Mouse (Mus musculus) heart, embryonic 10.5 days (tissue): ENCODE results near the gene Aqp5. TPM values are rescaled to one million over a fixed set of nuclear protein-coding genes. Genes with fewer than 3 reads are reported as not detected.

Experiments used
- DNase-seq: peaks from one replicate; pipeline ENCODE4 v3.0.0-alpha.2; 2017; ENCODE audit warnings: low spot score
- H3K27ac ChIP-seq: fragments of 300-500 bp; sonication (generic); 2 replicates; pipeline ENCODE4 v1.5.1; 2016; ENCODE audit warnings: mild to moderate bottlenecking
- H3K27me3 ChIP-seq: fragments of 300-500 bp; sonication (generic); 2 replicates; pipeline ENCODE4 v1.6.1; 2016; ENCODE audit warnings: mild to moderate bottlenecking; ENCODE audit not compliant: poor library complexity, insufficient read depth, severe bottlenecking
- H3K36me3 ChIP-seq: fragments of 300-500 bp; sonication (generic); 2 replicates; pipeline ENCODE4 v1.6.1; 2016; ENCODE audit warnings: mild to moderate bottlenecking, moderate library complexity
- H3K4me1 ChIP-seq: fragments of 300-500 bp; sonication (generic); 2 replicates; pipeline ENCODE4 v1.6.1; 2016; ENCODE audit warnings: mild to moderate bottlenecking
- H3K4me3 ChIP-seq: fragments of 300-500 bp; sonication (generic); 2 replicates; pipeline ENCODE4 v1.5.1; 2016; ENCODE audit warnings: mild to moderate bottlenecking, moderate library complexity
- H3K9me3 ChIP-seq: fragments of 300-500 bp; sonication (generic); 2 replicates; pipeline ENCODE4 v1.6.1; 2016; ENCODE audit warnings: mild to moderate bottlenecking, moderate library complexity
- WGBS: fragments of 180-500 bp; shearing (Covaris S2); methylation state at CpG from one replicate; pipeline ENCODE4 v1.1.7; 2016; 5-methylcytosine and 5-hydroxymethylcytosine counted together
- polyA plus RNA-seq: library from polyadenylated mRNA; unstranded; fragments of >200 nt; fragmentation: Nextera tagmentation; extraction: Ambion mirVana; gene quantifications from 2 replicates; pipeline ENCODE4 v1.2.1, GENCODE M21; 2016

The Aqp5 gene
- 3.5 and 5.3 TPM in 2 replicates for polyA plus RNA-seq

GRCm38 (mm10) chr15:99590429-99591084 is at the start of gene Aqp5:
Gene Aqp5, plus strand, starts transcription at chr15:99590782.
- DNase-seq: no peak
- Histone ChIP-seq H3K27ac (peak within 1 kb of the TSS; percentile 67), H3K27me3 (peaks cover 100% of the 10 kb centered on the region), H3K36me3 (no peaks in the 10 kb centered on the region), H3K4me1 (peaks cover 22% of the 10 kb centered on the region), H3K4me3 (peak within 1 kb of the TSS; percentile 56), H3K9me3 (no peaks in the 10 kb centered on the region)
- WGBS: 2% methylated on average over 57 of the region's 83 CpGs

- H3K27ac ChIP-seq: no peak overlapping the region
- peaks cover 89% of the 10 kb centered on the region for H3K27me3 ChIP-seq
- H3K4me3 ChIP-seq: no peak overlapping the region
- WGBS: 49% methylated on average over 7 of the region's 7 CpGs
- no peaks in the 10 kb centered on the region for H3K4me1 ChIP-seq
- no peak for DNase-seq
- H3K9me3 ChIP-seq: no peaks in the 10 kb centered on the region
- no peaks in the 10 kb centered on the region for H3K36me3 ChIP-seq
Measured at GRCm38 (mm10) chr15:99544047-99544446, 46.5 kb upstream of the Aqp5 start.

- no peaks in the 10 kb centered on the region for H3K9me3 ChIP-seq
- H3K27me3 ChIP-seq: peaks cover 86% of the 10 kb centered on the region
- no peak overlapping the region for H3K4me3 ChIP-seq
- no peaks in the 10 kb centered on the region for H3K36me3 ChIP-seq
- no peak overlapping the region for H3K27ac ChIP-seq
- H3K4me1 ChIP-seq: peaks cover 5% of the 10 kb centered on the region
- WGBS: 77% methylated on average over 11 of the region's 11 CpGs
- DNase-seq: no peak
Measured at GRCm38 (mm10) chr15:99546596-99546995, 44.0 kb upstream of the Aqp5 start.

- WGBS: 80% methylated on average over 6 of the region's 6 CpGs
- DNase-seq: no peak
- no peaks in the 10 kb centered on the region for H3K9me3 ChIP-seq
- no peaks in the 10 kb centered on the region for H3K36me3 ChIP-seq
- H3K4me1 ChIP-seq: peaks cover 5% of the 10 kb centered on the region
- H3K4me3 ChIP-seq: no peak overlapping the region
- H3K27ac ChIP-seq: no peak overlapping the region
- peaks cover 75% of the 10 kb centered on the region for H3K27me3 ChIP-seq
Measured at GRCm38 (mm10) chr15:99547732-99548131, 42.9 kb upstream of the Aqp5 start.

GRCm38 (mm10) chr15:99549901-99550300 is 40.7 kb upstream of the Aqp5 start:
- Histone ChIP-seq H3K36me3 (no peaks in the 10 kb centered on the region), H3K27ac (no peak overlapping the region), H3K4me1 (peaks cover 5% of the 10 kb centered on the region), H3K4me3 (no peak overlapping the region), H3K27me3 (peaks cover 66% of the 10 kb centered on the region), H3K9me3 (no peaks in the 10 kb centered on the region)
- WGBS: 49% methylated on average over 2 of the region's 2 CpGs
- DNase-seq: no peak

- H3K27me3 ChIP-seq: peaks cover 56% of the 10 kb centered on the region
- H3K9me3 ChIP-seq: no peaks in the 10 kb centered on the region
- DNase-seq: no peak
- WGBS: 52% methylated on average over 6 of the region's 6 CpGs
- no peak overlapping the region for H3K4me3 ChIP-seq
- H3K4me1 ChIP-seq: peaks cover 5% of the 10 kb centered on the region
- H3K27ac ChIP-seq: no peak overlapping the region
- no peaks in the 10 kb centered on the region for H3K36me3 ChIP-seq
Measured at GRCm38 (mm10) chr15:99553767-99554166, 36.8 kb upstream of the Aqp5 start.

- DNase-seq: no peak
- 0 out of 2 replicates have a peak, but pooled peaks cover 2% of the 10 kb centered on the region for H3K4me1 ChIP-seq
- WGBS: 81% methylated on average over 1 of the region's 1 CpGs
- peaks cover 71% of the 10 kb centered on the region for H3K27me3 ChIP-seq
- H3K9me3 ChIP-seq: no peaks in the 10 kb centered on the region
- no peak overlapping the region for H3K27ac ChIP-seq
- no peaks in the 10 kb centered on the region for H3K36me3 ChIP-seq
- no peak overlapping the region for H3K4me3 ChIP-seq
Measured at GRCm38 (mm10) chr15:99558947-99559346, 31.6 kb upstream of the Aqp5 start.

GRCm38 (mm10) chr15:99560246-99560645 is 30.3 kb upstream of the Aqp5 start:
- Histone ChIP-seq H3K27ac (no peak overlapping the region), H3K4me1 (peaks cover 11% of the 10 kb centered on the region; the same call in 1 of the 2 replicates), H3K27me3 (peaks cover 71% of the 10 kb centered on the region), H3K36me3 (no peaks in the 10 kb centered on the region), H3K4me3 (no peak overlapping the region), H3K9me3 (no peaks in the 10 kb centered on the region)
- WGBS: 77% methylated on average over 10 of the region's 10 CpGs
- DNase-seq: no peak

GRCm38 (mm10) chr15:99567371-99567770 is 23.2 kb upstream of the Aqp5 start:
- Histone ChIP-seq H3K4me3 (no peak overlapping the region), H3K9me3 (no peaks in the 10 kb centered on the region), H3K36me3 (no peaks in the 10 kb centered on the region), H3K27me3 (peaks cover 86% of the 10 kb centered on the region), H3K4me1 (peaks cover 11% of the 10 kb centered on the region; the same call in 1 of the 2 replicates), H3K27ac (no peak overlapping the region)
- no peak for DNase-seq
- WGBS: 78% methylated on average over 4 of the region's 4 CpGs

GRCm38 (mm10) chr15:99568682-99569081 is 21.9 kb upstream of the Aqp5 start:
- Histone ChIP-seq H3K4me3 (no peak overlapping the region), H3K27ac (no peak overlapping the region), H3K9me3 (no peaks in the 10 kb centered on the region), H3K27me3 (peaks cover 83% of the 10 kb centered on the region), H3K36me3 (no peaks in the 10 kb centered on the region), H3K4me1 (peaks cover 11% of the 10 kb centered on the region; the same call in 1 of the 2 replicates)
- no peak for DNase-seq
- WGBS: 71% methylated on average over 6 of the region's 6 CpGs

- no peaks in the 10 kb centered on the region for H3K36me3 ChIP-seq
- 80% methylated on average over 10 of the region's 10 CpGs for WGBS
- no peak overlapping the region for H3K27ac ChIP-seq
- H3K9me3 ChIP-seq: no peaks in the 10 kb centered on the region
- H3K4me1 ChIP-seq: peaks cover 8% of the 10 kb centered on the region; the same call in 1 of the 2 replicates
- peaks cover 83% of the 10 kb centered on the region for H3K27me3 ChIP-seq
- DNase-seq: no peak
- H3K4me3 ChIP-seq: no peak overlapping the region
Measured at GRCm38 (mm10) chr15:99569123-99569522, 21.5 kb upstream of the Aqp5 start.

GRCm38 (mm10) chr15:99578802-99579485 is 11.6 kb upstream of the Aqp5 start, which contains the start of gene Aqp2:
Gene Aqp2, plus strand, starts transcription at chr15:99579055.
- H3K4me1 ChIP-seq: peaks cover 10% of the 10 kb centered on the region
- H3K27me3 ChIP-seq: peaks cover 89% of the 10 kb centered on the region
- no peak for DNase-seq
- H3K36me3 ChIP-seq: no peaks in the 10 kb centered on the region
- H3K4me3 ChIP-seq: no peak within 1 kb of the TSS
- H3K27ac ChIP-seq: no peak within 1 kb of the TSS
- no peaks in the 10 kb centered on the region for H3K9me3 ChIP-seq
- WGBS: 75% methylated on average over 26 of the region's 26 CpGs
